Mouse (Mus musculus): ENCODE measurements at regions not wholly inside any gene's neighbourhood (a gene's known extent, or its start where the extent isn't known, plus 50 kb on each side); places are given as distances from the start of the nearest gene placed in this dataset.
A peak's percentile ranks its signal among the peaks of the same experiment; 100 is the strongest.

DNA sequence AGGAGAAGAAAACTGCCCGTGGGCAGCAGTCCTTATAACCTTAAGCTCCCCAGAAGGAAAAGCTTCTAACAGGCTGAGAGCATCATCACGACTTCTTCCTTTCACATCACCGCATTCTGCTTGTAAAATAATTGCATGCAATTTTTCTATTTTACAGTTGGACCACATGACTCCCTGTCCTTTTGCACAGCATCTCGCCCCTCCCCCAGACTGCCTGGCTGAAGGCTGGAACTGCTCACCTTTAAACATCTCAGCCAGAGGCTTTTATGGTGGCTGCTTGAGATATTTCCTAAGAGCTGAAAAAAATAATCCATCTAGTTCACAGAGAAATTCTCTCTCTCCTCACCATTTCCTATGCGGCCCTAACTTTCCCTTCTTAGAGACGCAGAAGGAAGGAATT, 164.4 kb upstream of the Itga1 start:
- no peak for DNase-seq (ENCODE audit: low read depth, low spot score)

DNA sequence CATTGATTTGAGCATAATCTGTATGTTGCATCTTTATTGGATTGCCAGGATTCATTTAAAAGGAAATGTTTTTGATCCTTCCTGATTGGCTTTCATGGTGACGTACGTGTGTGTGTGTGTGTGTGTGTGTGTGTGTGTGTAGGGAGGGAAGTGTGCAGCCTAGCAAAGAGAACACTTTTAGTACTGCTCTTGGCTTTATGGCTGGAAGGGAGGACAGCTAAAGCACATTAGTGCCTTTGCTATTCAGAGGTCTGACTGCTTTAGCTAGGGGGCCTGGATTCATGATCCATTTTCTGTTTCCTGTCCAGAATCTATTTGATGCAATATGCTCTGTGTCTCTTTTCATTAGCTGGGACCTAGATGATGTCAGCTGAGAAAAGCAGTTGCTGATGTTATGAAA, 155.6 kb upstream of the Itga1 start:
- DNase-seq (ENCODE audit: low read depth, low spot score) = no peak

DNA sequence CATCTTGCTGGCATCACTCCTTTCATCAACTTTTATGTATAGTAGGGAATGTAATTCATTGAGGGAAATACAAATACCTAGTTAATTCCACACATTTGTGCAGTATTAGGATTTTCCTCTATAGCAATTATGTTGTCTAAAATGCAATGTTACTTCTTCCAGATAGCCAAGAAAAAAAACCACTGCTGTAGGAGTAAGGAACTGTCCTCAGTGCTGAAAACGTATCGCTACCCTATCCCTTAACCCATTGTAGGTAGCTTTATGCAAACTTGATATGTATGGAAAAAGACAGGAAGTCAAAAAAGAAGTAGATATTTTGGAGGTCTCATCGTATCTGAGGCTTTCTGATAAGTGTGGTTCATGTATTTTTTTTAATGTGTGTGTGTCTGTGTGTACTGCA, 150.8 kb upstream of the Itga1 start:
- peak; percentile 40 for DNase-seq (ENCODE audit: low read depth, low spot score)

DNA sequence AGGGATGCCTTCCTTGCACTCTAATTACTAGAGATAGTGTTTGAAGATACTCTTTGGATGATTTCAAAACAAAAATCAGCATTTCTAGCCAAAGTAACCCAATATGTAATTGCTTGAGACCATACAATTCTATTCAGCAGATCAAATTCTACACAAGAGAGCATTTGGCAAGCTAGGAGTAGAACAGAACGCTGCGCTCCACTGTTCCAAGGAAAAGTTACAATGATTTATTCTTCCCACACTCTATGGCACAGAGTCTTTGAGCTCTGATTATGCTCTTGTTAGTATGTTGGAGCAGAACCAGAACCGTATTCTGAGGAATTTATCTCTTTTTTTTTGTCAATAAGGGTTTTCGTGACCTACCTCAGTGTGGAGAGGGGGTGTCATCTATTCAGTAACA, 130.2 kb upstream of the Itga1 start:
- DNase-seq (ENCODE audit: low read depth, low spot score) = no peak

DNA sequence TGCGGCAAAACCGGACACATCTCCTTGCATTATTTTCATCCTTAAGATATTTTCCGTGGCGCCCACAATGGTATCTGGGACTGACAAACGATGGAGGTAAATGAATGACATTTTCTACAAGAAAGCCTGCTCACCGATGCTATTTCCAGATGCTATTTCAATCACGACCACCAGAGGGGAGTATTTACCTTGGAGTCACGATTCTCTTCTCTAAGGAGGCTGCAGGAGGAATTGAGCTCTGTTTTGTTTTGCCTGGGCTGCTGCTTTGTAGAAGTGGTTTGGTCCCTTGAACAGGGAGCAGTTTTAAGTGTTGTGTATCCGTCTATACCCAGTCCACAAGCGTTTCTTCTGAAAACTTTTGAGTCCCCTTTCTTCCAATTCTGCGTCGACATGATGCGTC, 128.7 kb upstream of the Itga1 start:
- DNase-seq (ENCODE audit: low read depth, low spot score) = peak; percentile 84

DNA sequence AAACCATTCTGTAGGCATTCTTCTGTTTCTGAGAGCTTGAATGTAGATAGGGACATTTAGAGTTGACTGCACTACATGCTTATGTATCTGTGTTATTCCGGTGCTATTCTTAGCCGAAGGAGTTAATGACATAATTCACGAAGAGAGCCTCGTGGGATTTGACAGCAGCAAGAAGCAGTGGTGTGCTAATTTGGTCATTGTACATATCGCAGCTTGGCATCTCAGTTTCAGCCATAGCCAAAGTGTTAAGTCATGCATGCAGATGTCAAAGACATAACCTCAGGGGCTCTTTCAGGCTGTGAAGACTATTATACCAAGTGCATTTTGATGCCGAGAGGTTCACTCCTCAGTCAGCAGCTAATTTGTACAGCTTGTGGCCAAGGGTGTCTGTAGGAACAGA, 125.1 kb upstream of the Itga1 start:
- DNase-seq (ENCODE audit: low read depth, low spot score) = no peak

DNA sequence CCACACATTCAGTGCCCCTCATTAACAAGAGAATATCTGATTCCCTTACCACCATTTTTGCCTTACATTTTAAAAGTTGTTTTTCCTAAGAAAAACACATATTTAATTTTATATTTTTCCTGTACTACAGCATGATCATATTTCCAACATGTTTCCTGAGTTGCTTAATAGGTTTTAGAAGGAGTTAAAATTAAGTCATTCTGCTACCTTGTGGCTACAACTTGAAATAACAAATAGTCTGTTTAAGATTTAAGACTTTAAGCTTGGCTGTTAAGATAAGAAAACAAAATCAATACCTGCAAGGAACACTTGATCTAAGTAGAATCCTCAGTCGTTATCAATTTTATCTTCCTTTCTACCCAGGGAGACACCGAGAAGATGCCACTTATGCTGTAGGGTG, 117.9 kb upstream of the Itga1 start:
- no peak for DNase-seq (ENCODE audit: low read depth, low spot score)

DNA sequence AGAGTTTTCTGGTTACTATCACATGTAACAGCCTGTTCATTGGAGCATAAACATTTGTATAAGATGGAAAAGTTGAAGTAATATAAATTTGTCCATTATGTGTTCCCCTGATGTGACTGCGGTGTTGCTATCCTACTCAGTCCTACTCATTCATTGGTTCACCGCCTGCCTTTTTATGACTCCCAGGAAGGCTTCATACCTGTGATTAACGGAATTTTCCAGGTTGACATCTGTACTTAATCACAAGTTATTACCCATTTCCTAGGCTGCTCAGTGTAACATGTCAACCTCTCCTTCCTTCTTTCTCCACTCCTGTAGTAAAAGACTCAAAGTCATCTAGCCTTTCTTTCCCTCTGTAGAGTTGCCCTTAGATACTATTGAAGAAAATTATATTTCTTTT, 109.5 kb upstream of the Itga1 start:
- DNase-seq (ENCODE audit: low read depth, low spot score) = peak; percentile 70

DNA sequence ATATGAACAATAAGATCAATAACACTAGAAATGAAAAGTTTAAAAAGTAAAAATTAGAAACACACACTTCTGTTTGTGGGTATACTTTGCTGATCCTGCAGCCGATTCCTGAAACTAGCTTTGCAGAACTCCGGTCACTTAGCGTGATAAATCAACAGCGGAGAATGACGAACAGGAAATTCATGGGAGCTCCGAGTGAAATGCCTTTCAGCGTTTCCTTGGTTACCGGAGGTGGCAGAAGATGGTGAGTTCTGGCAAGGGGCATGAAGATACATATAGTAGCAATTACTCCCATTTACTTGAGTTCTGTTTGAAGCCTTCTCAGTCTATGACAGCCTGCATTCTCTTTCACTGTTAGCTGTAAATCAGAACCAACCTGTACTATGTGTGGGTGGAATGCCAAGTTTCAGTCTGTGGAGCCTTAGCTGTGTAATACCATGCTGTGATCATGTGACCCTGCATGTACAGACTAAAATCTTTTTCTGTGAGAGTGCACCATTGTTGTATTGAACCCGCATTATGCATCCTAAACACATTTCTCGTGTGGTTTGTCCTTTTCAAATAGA, 109.0 kb upstream of the Itga1 start:
- peak; percentile 42 for DNase-seq (ENCODE audit: low read depth, low spot score)

DNA sequence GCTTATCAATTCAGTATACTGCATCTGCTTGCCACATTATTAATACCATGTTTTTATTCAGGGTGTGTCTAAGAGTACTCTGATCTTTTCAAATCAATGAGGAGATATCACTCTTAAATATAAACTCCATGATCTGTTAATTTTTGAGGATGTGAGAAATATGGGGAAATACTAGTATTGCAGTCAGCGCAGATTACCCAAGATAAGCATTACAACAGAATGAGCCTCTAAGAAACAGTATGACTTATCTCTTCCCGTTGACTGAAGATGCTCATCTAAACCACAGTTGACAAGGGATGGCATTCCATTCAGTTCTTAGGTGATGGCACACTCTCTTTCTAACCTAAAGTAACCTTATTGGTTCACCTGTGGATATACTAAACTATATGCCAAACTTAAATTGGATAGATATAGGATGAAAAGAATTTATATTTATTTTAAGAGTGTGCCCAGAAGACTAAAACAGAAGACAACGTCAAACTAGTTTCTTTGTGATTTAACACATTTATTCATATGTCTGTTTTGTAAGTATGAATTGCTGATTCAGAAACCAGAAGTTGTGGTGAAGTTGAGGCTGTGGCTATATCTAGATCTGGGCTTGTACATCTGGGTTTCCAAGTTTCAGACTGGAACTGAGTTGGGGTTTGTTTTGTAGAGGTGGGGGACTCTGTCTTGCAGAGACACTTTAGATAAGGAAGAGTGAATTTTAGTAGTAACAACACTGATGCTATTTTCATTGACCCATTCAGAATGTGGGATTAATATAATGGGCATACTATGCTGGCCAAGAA, 107.8 kb upstream of the Itga1 start:
- no peak for DNase-seq (ENCODE audit: low read depth, low spot score)

DNA sequence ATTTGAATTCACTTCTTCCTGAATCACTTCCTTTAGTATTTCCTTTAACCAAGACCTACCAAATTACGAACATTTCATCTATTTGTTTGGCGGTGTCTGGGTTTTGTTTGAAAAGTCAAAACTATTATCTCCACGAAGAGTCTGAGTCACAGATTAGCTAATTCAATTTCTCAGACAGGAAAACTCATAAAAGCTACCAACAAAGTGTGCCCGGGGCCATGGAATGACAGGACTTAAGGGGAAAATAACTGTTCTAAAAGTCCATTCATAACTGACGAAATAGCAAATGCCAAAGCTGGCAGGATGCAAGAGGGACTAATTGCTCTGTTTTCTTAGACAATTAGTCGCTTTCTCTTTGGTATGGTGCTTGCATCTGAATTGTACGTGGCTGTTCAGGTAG, 105.0 kb upstream of the Itga1 start:
- DNase-seq (ENCODE audit: low read depth, low spot score) = no peak

DNA sequence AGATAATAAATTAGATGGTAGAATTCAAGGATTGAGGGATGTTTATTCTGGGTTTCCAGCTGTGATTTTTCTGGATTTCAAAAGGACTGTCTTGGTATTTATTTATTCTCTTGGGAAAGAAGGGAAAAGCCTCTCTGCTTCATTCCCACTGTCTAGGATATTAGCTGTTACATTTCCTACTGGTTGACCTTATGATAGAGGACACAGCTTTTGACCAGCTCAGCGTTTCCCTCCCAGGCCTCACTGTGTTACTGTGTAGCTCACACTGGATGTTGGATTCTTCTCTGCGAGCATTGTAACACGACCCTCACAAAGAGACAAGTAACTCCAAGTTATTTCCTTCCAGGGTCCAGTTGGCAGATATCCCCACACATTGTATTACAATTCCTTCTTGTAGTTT, 97.4 kb upstream of the Itga1 start:
- DNase-seq (ENCODE audit: low read depth, low spot score) = no peak

DNA sequence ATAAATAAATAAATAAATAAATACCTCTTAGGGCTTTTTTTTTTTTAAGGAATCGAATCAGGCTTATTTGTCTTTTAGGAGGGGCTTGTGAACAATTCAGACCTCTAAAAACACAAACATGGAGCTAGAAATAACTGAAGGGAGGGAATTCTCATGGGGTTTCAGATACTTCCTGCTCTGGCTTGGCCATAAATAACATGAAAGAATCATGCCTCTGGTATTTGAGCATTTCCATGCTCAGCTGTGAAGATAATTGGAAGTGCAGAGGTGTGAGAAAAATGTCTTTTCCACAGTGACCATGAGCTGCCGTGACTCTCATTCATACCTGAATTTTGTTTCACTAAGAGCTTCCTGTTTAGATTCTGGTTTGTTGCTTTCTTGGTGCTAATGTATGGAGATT, 86.3 kb upstream of the Itga1 start:
- DNase-seq (ENCODE audit: low read depth, low spot score) = no peak

DNA sequence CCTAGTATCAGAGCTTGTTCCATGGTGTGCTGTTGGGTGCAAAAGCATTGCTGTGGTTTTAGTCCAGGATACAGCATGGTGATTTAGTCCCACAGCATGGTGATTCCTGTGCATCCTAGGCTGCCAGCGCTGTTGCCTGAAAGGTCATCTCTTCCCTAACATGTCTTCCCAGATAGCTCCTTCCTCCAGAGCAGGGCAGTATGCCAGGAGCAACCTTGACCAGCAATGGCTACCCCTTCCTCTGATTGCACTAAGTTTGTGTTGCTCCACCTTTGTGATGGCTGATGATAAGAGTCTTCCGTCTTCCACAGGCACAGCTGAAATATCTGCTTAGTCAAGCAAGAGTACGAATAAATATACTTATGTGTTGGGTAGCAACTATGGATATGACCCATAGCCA, 85.6 kb upstream of the Itga1 start:
- no peak for DNase-seq (ENCODE audit: low read depth, low spot score)

DNA sequence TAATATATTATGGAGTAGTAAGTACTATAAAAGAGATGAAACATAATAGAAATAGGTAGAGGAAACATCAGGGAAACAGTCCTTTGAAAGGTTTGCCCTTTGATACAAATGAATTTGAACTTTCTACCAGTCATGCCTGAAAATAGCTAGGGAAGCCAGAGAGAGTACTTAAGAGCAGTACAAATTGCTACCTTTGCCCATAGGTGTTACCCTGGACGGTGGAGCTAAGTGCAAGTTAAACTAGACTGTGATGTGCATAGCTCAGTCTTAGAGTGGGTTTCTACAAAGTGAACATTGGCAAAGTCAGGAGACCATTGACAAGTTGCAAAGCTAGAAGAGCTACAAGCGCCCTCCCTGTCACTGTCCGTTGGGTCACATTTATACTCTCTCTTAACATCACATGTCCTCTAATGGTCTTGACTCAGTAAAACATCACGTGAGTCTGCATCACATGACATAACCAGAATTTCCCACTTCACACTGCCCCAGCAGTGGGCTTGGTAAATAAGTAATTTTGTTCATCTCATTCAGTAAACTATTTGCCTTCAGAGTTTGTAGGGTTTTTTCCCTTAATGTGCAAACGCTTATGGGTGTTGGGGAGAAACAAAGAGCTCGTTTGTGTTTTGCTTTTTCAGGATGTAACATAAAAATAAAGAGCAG, 80.6 kb upstream of the Itga1 start:
- DNase-seq (ENCODE audit: low read depth, low spot score) = no peak

DNA sequence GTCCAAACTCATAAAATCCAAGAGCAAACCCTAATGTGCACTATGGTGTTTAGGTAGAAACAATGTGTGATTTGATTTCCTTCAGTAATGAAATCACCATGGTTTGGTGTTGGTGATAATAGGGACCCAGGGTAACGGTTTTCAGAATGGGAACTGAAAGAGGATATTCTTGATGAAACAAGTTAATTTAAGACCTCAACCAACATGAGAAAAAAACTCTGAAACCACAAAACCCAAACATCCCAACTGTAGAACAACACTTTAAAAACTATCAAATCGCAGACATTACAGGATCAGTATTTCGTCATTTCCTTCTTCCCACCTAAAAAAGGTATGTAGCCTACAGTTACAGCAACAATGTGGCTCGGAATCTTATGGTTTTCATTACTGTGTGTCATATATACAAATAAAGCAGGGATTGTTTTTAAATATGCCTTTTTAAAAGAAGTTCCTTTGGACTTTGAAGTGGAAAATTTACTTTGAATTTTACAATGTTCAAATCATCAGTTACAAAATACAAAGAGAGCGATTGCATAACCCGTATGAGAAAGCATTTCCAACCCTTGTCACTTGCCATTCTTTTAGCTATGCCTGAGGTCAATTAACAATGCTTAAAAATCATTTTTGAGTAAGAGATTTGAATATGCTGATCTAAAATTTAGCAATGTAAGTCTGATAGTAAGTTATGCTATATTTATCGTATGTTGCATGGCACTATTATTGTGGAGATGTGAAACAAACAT, 76.6 kb upstream of the Itga1 start:
- DNase-seq (ENCODE audit: low read depth, low spot score) = no peak

DNA sequence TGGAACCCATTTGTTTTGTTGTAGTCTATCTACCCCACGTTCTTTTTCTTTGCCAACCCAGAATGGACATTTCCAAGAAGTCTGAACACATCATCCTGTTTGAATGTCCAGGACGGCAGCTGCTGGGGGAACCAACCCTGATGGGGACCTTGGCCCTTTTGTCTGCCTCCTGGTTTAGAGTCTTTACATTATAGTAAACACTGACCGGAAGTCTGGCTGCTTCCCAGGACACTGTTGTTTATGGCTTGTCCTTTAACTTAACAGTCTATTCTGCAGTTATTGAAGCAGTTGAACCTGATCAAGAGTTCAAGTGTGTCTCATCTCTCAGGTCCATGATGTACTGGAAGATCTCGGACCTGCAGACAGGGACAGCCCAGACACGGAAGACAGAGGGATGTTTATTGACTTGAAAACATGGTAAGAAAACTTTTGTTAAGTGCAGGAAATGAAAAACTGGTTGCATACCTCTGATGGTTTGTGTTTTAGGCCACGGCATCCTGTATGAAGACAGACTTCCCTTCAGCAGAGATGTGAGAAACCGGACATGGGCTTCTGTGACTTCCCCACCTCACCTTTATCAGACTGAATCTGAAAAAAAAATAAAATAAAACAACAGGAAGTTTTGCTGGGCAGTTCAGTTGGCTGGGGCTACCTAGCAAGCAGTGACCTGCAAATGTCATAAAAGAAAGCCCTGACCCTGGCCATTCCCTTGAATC, 69.7 kb upstream of the Itga1 start:
- DNase-seq (ENCODE audit: low read depth, low spot score) = no peak

DNA sequence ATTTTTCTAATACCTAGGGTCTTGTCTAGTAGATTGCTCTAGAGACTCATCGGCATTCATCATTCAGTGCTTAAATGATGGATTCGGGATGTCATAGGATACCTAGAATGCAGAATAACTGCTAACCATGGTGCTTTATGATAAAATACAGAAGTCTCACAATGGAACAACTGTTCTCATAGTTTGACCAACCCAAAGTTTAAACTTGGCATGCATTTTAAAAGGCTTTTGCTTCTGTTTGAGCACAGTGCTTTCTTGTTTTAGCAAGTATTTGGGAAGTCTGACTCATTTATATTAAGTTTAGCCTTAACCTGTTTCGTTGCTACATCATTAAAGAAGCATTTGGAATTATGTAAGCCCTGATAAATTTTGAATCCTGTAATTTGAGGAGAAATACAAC, 64.2 kb upstream of the Itga1 start:
- DNase-seq (ENCODE audit: low read depth, low spot score) = no peak

DNA sequence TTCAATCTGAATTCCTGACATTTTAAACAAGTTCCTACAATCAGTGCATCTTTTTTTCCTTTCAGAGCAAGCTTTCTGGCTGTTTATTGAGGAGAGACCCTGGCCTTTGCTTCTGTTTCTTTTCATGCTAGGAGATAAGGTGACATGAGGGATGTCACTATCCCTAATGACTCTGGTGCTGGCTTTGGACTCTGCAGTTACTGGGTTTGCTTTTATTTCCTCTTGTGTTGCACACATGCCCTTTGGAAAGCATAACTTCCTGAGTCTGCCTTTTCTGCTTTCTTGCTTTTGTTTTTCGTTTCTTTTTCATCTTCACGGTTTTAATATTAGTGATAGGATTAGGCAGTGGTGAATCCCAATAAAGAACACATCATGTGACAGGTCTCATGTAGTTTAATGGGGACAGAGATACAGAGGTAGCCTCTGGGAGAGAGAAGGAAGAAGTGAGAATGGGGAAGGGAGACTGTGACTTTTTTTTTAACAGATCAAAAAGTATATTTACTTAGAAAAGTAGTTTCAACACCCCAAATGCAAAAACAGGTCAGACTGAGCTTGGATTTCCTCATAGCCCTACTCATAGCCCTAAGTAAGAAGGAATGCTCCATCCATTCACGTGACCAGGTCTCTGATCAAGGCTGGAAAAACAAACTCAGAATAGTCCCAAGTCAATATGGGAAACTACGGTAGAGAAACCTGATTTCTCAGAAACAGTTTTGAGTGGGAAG, 61.1 kb upstream of the Itga1 start:
- no peak for DNase-seq (ENCODE audit: low read depth, low spot score)

DNA sequence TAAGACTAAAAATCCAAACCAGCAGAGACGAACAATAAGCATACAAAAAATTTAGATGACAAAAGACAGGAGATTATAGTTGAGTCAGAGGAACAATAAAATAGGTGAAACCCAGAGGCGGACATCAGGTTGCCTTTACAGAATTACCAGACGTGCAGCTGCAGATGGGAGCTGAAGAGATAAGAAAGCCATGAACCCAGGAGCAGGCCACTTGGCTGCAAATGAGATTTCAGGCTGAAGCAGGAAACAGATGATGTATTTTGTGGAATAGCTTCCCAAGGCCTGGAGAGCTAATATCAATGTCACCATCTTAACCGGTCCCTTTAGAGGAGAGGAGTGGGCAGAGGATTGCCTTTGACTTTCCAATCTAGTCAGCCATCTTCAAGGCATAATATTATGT, 57.6 kb upstream of the Itga1 start:
- DNase-seq (ENCODE audit: low read depth, low spot score) = no peak

Data from forelimb bud, embryonic 11.5 days (tissue).